Mouse (Mus musculus) forebrain, embryonic 13.5 days (tissue): ENCODE data around the gene D10Wsu102e. TPM values are rescaled to one million over a fixed set of nuclear protein-coding genes. Genes with fewer than 3 reads are reported as not detected.

Experiments
- ATAC-seq: fragments of 200-750 bp; cut with Nextera tagmentation; 2 replicates; pipeline ENCODE4 v1.8.0; 2017
- H3K27ac ChIP-seq: fragments of 300-500 bp; sonication (generic); 2 replicates; pipeline ENCODE4 v1.5.1; 2015; ENCODE audit warnings: inconsistent platforms, mild to moderate bottlenecking, moderate library complexity
- H3K27me3 ChIP-seq: fragments of 300-500 bp; sonication (generic); 2 replicates; pipeline ENCODE4 v1.6.1; 2015; ENCODE audit warnings: mild to moderate bottlenecking, inconsistent platforms
- H3K36me3 ChIP-seq: fragments of 300-500 bp; sonication (generic); 2 replicates; pipeline ENCODE4 v1.6.1; 2015; ENCODE audit warnings: mild to moderate bottlenecking, inconsistent platforms; ENCODE audit not compliant: poor library complexity, severe bottlenecking
- H3K4me1 ChIP-seq: fragments of 300-500 bp; sonication (generic); 2 replicates; pipeline ENCODE4 v1.6.1; 2015; ENCODE audit warnings: inconsistent platforms
- H3K4me2 ChIP-seq: fragments of 300-500 bp; sonication (generic); 2 replicates; pipeline ENCODE4 v1.6.1; 2015; ENCODE audit warnings: inconsistent platforms, mild to moderate bottlenecking, moderate library complexity
- H3K4me3 ChIP-seq: fragments of 300-500 bp; sonication (generic); 2 replicates; pipeline ENCODE4 v1.5.1; 2015; ENCODE audit warnings: mild to moderate bottlenecking, inconsistent platforms
- H3K9ac ChIP-seq: fragments of 300-500 bp; sonication (generic); 2 replicates; pipeline ENCODE4 v1.6.1; 2015; ENCODE audit warnings: mild to moderate bottlenecking, inconsistent platforms
- H3K9me3 ChIP-seq: fragments of 300-500 bp; sonication (generic); replicated peaks from 2 replicates; pipeline ENCODE4 v1.6.1; 2016; ENCODE audit warnings: inconsistent platforms
- WGBS: fragments of 180-500 bp; shearing (Covaris S2); methylation state at CpG from one replicate; pipeline ENCODE4 v1.1.7; 2015; 5-methylcytosine and 5-hydroxymethylcytosine counted together
- polyA plus RNA-seq: library from polyadenylated mRNA; unstranded; fragments of >200 nt; fragmentation: Nextera tagmentation; extraction: Ambion mirVana; gene quantifications from 2 replicates; pipeline ENCODE4 v1.2.1, GENCODE M21; 2015

D10Wsu102e gene
- polyA plus RNA-seq, 1 experiment from 2014 or later: 1.1 TPM

GRCm38 (mm10) chr10:83331811-83332210, 28.2 kb upstream of the D10Wsu102e start:
- WGBS: 90% methylated on average over 5 of the region's 5 CpGs
- 0 out of 2 replicates have a peak, but pooled peaks cover 5% of the 10 kb centered on the region for H3K4me1 ChIP-seq

GRCm38 (mm10) chr10:83332581-83332980, 27.4 kb upstream of the D10Wsu102e start:
- Histone ChIP-seq H3K4me1 (peaks cover 8% of the 10 kb centered on the region; the same call in 1 of the 2 replicates), H3K27ac (no peak overlapping the region), H3K9ac (no peak overlapping the region), H3K27me3 (peaks cover 28% of the 10 kb centered on the region), H3K9me3 (no peaks in the 10 kb centered on the region), H3K36me3 (no peaks in the 10 kb centered on the region), H3K4me3 (no peak overlapping the region), H3K4me2 (no peak overlapping the region)
- WGBS: 90% methylated on average over 11 of the region's 11 CpGs
- ATAC-seq: no peak

More at GRCm38 (mm10) chr10:83331811-83332210, 28.2 kb upstream of the D10Wsu102e start:
- Histone ChIP-seq H3K27ac (no peak overlapping the region), H3K4me2 (no peak overlapping the region), H3K36me3 (no peaks in the 10 kb centered on the region), H3K9me3 (no peaks in the 10 kb centered on the region), H3K27me3 (peaks cover 28% of the 10 kb centered on the region), H3K9ac (no peak overlapping the region), H3K4me3 (no peak overlapping the region)
- no peak for ATAC-seq

DNA sequence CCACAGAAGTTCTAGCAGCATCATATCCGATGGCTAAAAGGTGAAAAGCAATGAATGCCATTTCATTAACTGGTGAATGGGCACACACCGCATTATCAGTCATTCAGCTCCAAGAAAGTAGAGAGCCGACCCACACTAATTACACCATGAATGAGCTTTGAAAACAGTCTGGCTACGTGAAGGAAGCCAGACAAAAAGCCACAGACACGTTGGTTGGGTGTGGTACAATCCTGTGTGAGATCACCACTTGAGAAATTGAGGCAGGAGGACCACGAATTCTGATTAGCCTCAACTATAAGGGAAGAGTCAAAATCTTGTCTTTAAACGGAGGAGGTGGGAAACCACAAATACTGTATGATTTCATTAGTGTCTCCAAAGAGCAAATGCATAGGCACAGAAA, 23.7 kb upstream of the D10Wsu102e start:
- peak overlapping the region; percentile 32 for H3K4me2 ChIP-seq
- peaks cover 49% of the 10 kb centered on the region for H3K27me3 ChIP-seq
- no peak overlapping the region for H3K27ac ChIP-seq
- 12% methylated on average over 7 of the region's 7 CpGs for WGBS
- no peak overlapping the region for H3K4me3 ChIP-seq
- ATAC-seq: no peak
- peaks cover 12% of the 10 kb centered on the region for H3K4me1 ChIP-seq
- no peaks in the 10 kb centered on the region for H3K36me3 ChIP-seq
- no peak overlapping the region for H3K9ac ChIP-seq
- H3K9me3 ChIP-seq: no peaks in the 10 kb centered on the region

- peak within 1 kb of the TSS; percentile 55 for H3K4me3 ChIP-seq
- H3K4me2 ChIP-seq: peak within 1 kb of the TSS; percentile 91
- H3K27me3 ChIP-seq: peaks cover 49% of the 10 kb centered on the region
- no peaks in the 10 kb centered on the region for H3K36me3 ChIP-seq
- H3K27ac ChIP-seq: peak within 1 kb of the TSS; percentile 37
- no peaks in the 10 kb centered on the region for H3K9me3 ChIP-seq
- peak; percentile 90 for ATAC-seq
- H3K4me1 ChIP-seq: peaks cover 12% of the 10 kb centered on the region
- 1% methylated on average over 77 of the region's 102 CpGs for WGBS
- H3K9ac ChIP-seq: peak within 1 kb of the TSS; percentile 74
These were observed 22.7 kb upstream of the D10Wsu102e start, which contains the start of gene Slc41a2 for GRCm38 (mm10) chr10:83337159-83337951. Slc41a2 (minus strand) TSS chr10:83337882.

DNA sequence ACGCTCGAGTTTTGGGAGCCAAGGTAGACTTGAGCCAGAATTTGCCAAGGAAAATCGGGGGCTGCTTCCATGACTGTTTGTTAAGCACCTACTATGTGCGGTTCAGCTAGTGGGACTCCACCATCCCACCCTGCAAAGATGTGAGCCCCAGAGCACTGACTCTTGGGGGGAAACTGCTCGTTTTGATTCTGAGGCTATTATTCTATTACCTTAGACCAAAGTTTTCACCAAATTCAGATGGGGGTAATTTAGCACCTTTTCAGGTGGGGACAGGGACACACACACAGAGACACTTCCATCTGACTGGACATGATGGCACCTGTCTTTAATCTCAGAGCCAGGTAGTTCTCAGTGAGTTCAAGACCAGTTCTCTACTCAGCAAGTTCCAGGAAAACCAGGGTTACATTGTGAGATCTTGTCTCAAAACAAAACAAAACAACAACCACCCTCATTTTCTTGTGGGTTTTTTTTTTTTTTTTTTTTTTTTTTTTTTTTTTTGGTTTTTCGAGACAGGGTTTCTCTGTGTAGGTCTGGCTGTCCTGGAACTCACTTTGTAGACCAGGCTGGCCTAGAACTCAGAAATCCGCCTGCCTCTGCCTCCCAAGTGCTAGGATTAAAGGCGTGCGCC, 21.9 kb upstream of the D10Wsu102e start:
- WGBS: 46% methylated on average over 8 of the region's 9 CpGs
- Histone ChIP-seq H3K36me3 (no peaks in the 10 kb centered on the region), H3K27ac (peak overlapping the region; percentile 37; the same call in 1 of the 2 replicates), H3K4me3 (peak overlapping the region; percentile 55), H3K27me3 (peaks cover 49% of the 10 kb centered on the region), H3K9ac (peak overlapping the region; percentile 74), H3K4me1 (peaks cover 12% of the 10 kb centered on the region), H3K9me3 (no peaks in the 10 kb centered on the region), H3K4me2 (peak overlapping the region; percentile 91)
- no peak; the same call in 1 of the 2 replicates for ATAC-seq

DNA sequence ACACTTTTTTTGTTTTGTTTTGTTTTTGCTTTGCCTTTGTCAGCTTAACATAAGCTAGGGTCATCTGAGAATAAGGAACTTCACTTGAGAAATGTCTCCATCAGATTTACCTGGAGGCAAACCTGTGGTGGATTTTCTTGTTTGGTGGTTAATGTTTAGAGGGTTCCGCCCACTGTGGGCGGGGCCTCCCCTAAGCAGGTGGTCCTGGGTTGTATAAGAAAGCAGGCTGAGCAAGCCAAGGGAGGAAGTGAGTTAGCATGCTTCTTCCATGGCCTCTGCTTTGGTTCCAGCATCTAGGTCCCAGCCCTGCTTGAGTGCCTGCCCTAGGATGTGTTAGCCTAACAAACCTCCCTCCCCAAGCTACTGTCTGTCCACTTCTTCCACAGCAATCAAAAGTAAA, 18.8 kb upstream of the D10Wsu102e start:
- Histone ChIP-seq H3K9ac (no peak overlapping the region), H3K27me3 (peaks cover 24% of the 10 kb centered on the region), H3K4me2 (no peak overlapping the region), H3K27ac (no peak overlapping the region), H3K9me3 (no peaks in the 10 kb centered on the region), H3K36me3 (no peaks in the 10 kb centered on the region), H3K4me3 (no peak overlapping the region), H3K4me1 (peaks cover 10% of the 10 kb centered on the region)
- no peak for ATAC-seq
- 46% methylated on average over 2 of the region's 2 CpGs for WGBS

GRCm38 (mm10) chr10:83343171-83343570, 16.9 kb upstream of the D10Wsu102e start:
- H3K4me2 ChIP-seq: no peak overlapping the region
- no peak overlapping the region for H3K9ac ChIP-seq
- H3K36me3 ChIP-seq: no peaks in the 10 kb centered on the region
- 87% methylated on average over 5 of the region's 5 CpGs for WGBS
- peaks cover 16% of the 10 kb centered on the region; the same call in 1 of the 2 replicates for H3K27me3 ChIP-seq
- no peak for ATAC-seq
- no peaks in the 10 kb centered on the region for H3K9me3 ChIP-seq
- no peak overlapping the region for H3K27ac ChIP-seq
- no peak overlapping the region for H3K4me3 ChIP-seq
- no peaks in the 10 kb centered on the region for H3K4me1 ChIP-seq

DNA sequence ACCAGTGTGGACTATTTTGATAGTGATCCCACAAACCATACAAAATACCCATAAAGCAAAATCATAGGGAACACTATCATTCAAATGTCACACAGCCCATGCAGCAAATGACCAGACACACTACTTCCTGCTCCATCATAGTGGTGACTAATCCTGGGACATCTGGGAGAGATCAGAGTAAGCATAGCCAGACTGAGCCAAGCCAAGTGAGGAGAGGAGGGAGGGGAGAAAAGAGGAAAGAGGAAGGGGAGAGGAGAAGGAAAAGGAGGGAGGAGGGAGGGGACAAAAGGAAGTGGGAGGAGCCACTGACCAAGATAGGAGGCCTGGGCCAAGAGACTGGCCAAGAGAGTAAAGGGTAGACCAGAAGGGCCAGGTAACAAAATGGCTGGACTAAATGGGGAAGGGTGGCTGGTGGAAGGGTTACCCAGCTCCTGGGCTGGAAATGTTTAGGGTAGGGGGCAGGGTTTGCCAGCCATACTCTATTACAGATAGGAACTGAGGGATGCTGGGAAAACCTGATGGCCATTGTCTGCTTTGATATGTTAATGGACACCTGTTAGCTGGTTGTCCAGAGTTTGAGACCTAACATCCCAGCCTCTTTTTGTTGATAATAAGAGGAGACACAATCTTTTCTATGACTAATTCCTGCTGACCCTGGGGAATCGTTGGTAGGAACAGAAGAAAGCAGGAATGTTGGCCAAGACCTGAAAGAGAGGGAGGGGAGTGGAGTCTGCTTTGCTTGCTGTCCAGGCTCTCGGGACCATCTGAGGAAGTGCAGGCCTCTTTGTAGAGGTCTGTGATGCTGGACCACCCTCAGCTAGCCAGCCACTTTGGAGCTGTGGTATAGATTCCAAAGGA, 16.0 kb upstream of the D10Wsu102e start:
- peaks cover 10% of the 10 kb centered on the region; the same call in 1 of the 2 replicates for H3K27me3 ChIP-seq
- H3K9ac ChIP-seq: no peak overlapping the region
- 45% methylated on average over 2 of the region's 2 CpGs for WGBS
- H3K36me3 ChIP-seq: no peaks in the 10 kb centered on the region
- no peak overlapping the region for H3K4me2 ChIP-seq
- no peak for ATAC-seq
- H3K9me3 ChIP-seq: no peaks in the 10 kb centered on the region
- no peak overlapping the region for H3K27ac ChIP-seq
- H3K4me3 ChIP-seq: no peak overlapping the region
- no peaks in the 10 kb centered on the region for H3K4me1 ChIP-seq

- H3K27ac ChIP-seq: no peak overlapping the region
- no peaks in the 10 kb centered on the region for H3K27me3 ChIP-seq
- 45% methylated on average over 7 of the region's 7 CpGs for WGBS
These were observed 14.2 kb upstream of the D10Wsu102e start for GRCm38 (mm10) chr10:83345693-83346358.

GRCm38 (mm10) chr10:83346359-83346736, 13.7 kb upstream of the D10Wsu102e start:
- H3K27ac ChIP-seq: no peak overlapping the region
- no peak overlapping the region for H3K4me3 ChIP-seq
- H3K36me3 ChIP-seq: no peaks in the 10 kb centered on the region
- no peak overlapping the region for H3K9ac ChIP-seq
- no peak overlapping the region for H3K4me2 ChIP-seq
- no peaks in the 10 kb centered on the region for H3K9me3 ChIP-seq
- ATAC-seq: no peak
- 86% methylated on average over 5 of the region's 5 CpGs for WGBS
- no peaks in the 10 kb centered on the region for H3K4me1 ChIP-seq
- H3K27me3 ChIP-seq: no peaks in the 10 kb centered on the region

More at GRCm38 (mm10) chr10:83345693-83346358, 14.2 kb upstream of the D10Wsu102e start:
- H3K9me3 ChIP-seq: no peaks in the 10 kb centered on the region
- no peak overlapping the region for H3K9ac ChIP-seq
- no peak for ATAC-seq
- no peak overlapping the region for H3K4me2 ChIP-seq
- H3K36me3 ChIP-seq: no peaks in the 10 kb centered on the region
- no peak overlapping the region for H3K4me3 ChIP-seq
- H3K4me1 ChIP-seq: no peaks in the 10 kb centered on the region

- H3K36me3 ChIP-seq: no peaks in the 10 kb centered on the region
- H3K27me3 ChIP-seq: no peaks in the 10 kb centered on the region
- WGBS: 12% methylated on average over 7 of the region's 7 CpGs
- no peak overlapping the region for H3K9ac ChIP-seq
- H3K27ac ChIP-seq: no peak overlapping the region
- H3K4me1 ChIP-seq: no peaks in the 10 kb centered on the region
- no peaks in the 10 kb centered on the region for H3K9me3 ChIP-seq
- H3K4me2 ChIP-seq: no peak overlapping the region
- no peak for ATAC-seq
- H3K4me3 ChIP-seq: no peak overlapping the region
These were observed 12.5 kb upstream of the D10Wsu102e start for GRCm38 (mm10) chr10:83347494-83347893.
